Mouse (Mus musculus): ENCODE results near the gene Rnf103. TPM values are rescaled to one million over a fixed set of nuclear protein-coding genes. Genes with fewer than 3 reads are reported as not detected.
"Not testable (repeated sequence)": the region's sequence is repeated elsewhere in the genome, so short reads cannot be mapped to it uniquely, and the experiment has no call there.

Gene Rnf103
- polyA plus RNA-seq, 1 experiment from 2014 or later: 21.6 TPM

GRCm38 (mm10) chr6:71475604-71476003 is 18.1 kb upstream of the Rnf103 start:
- Histone ChIP-seq H3K4me1 (replicated peaks) (no peaks in the 10 kb centered on the region), H3K36me3 (no peaks in the 10 kb centered on the region), H3K4me2 (no peak overlapping the region), H3K9ac (no peak overlapping the region), H3K4me3 (no peak overlapping the region), H3K27me3 (replicated peaks) (no peaks in the 10 kb centered on the region), H3K9me3 (replicated peaks) (no peaks in the 10 kb centered on the region), H3K27ac (ENCODE audit: poor library complexity, severe bottlenecking) (no peak overlapping the region)
- no peak for ATAC-seq (ENCODE audit: insufficient number of reproducible peaks, low FRiP score)
- WGBS: 87% methylated on average over 3 of the region's 3 CpGs

DNA sequence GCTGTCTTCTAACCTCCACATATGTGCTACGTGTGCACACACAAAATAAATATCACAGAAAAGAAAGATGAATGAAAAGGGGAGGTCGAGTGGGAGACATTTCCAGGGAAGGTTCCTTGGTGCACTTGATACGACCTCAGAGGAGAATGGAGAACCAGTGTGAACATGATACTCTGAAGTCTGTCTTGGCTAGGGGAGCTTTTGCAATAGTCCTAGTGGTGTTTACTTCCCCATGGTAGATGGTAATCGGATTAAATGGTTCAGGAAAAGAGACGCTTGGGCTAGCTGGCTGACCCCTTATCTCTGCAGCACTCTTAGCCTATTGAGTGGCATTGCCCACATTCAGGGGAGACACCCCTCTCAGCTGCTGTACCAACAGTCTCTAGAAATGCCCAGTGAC is 16.9 kb upstream of the Rnf103 start:
- no peaks in the 10 kb centered on the region for H3K27me3 ChIP-seq (replicated peaks)
- ATAC-seq (ENCODE audit: insufficient number of reproducible peaks, low FRiP score): no peak
- no peak overlapping the region for H3K9ac ChIP-seq
- H3K4me1 ChIP-seq (replicated peaks): no peaks in the 10 kb centered on the region
- H3K36me3 ChIP-seq: no peaks in the 10 kb centered on the region
- WGBS: 57% methylated on average over 5 of the region's 5 CpGs
- H3K27ac ChIP-seq (ENCODE audit: poor library complexity, severe bottlenecking): no peak overlapping the region
- no peak overlapping the region for H3K4me2 ChIP-seq
- no peaks in the 10 kb centered on the region for H3K9me3 ChIP-seq (replicated peaks)
- H3K4me3 ChIP-seq: no peak overlapping the region

- H3K9me3 ChIP-seq (replicated peaks); H3K27ac ChIP-seq (ENCODE audit: poor library complexity, severe bottlenecking); H3K4me3 ChIP-seq; H3K27me3 ChIP-seq (replicated peaks); H3K9ac ChIP-seq; ATAC-seq (ENCODE audit: insufficient number of reproducible peaks, low FRiP score); H3K36me3 ChIP-seq; H3K4me2 ChIP-seq; H3K4me1 ChIP-seq (replicated peaks): not testable (repeated sequence)
- 96% methylated on average over 10 of the region's 10 CpGs for WGBS
Observed at GRCm38 (mm10) chr6:71478816-71479568, 14.7 kb upstream of the Rnf103 start.

- not testable (repeated sequence) for H3K4me2 ChIP-seq; H3K36me3 ChIP-seq; H3K9ac ChIP-seq; H3K9me3 ChIP-seq (replicated peaks); H3K4me3 ChIP-seq; ATAC-seq (ENCODE audit: insufficient number of reproducible peaks, low FRiP score); H3K27me3 ChIP-seq (replicated peaks); H3K27ac ChIP-seq (ENCODE audit: poor library complexity, severe bottlenecking); H3K4me1 ChIP-seq (replicated peaks)
- WGBS: 86% methylated on average over 2 of the region's 2 CpGs
Observed at GRCm38 (mm10) chr6:71479588-71479987, 14.1 kb upstream of the Rnf103 start.

DNA sequence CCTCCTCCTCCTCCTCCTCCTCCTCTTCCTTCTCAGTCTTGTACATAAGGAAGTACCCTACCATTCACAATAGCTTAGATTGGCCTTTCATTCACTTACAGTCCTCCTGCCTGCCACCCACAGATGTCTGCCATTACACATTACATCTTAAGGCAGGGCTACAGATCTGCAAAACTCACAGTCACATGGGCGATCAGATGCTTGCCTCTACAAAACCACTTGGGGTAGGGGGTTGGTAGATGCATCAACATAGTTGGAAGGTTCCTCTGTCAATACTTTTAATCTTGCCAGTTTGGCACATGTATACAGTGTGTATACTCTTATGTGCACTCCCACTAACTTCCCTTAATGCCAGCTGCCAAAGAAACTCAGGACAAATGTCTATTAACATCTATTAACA is 13.6 kb upstream of the Rnf103 start:
- Histone ChIP-seq H3K27me3 (replicated peaks) (no peaks in the 10 kb centered on the region), H3K4me1 (replicated peaks) (no peaks in the 10 kb centered on the region), H3K27ac (ENCODE audit: poor library complexity, severe bottlenecking) (no peak overlapping the region), H3K4me3 (no peak overlapping the region), H3K9me3 (replicated peaks) (no peaks in the 10 kb centered on the region), H3K9ac (no peak overlapping the region), H3K4me2 (no peak overlapping the region), H3K36me3 (no peaks in the 10 kb centered on the region)
- WGBS: 74% methylated on average over 1 of the region's 1 CpGs
- no peak for ATAC-seq (ENCODE audit: insufficient number of reproducible peaks, low FRiP score)

DNA sequence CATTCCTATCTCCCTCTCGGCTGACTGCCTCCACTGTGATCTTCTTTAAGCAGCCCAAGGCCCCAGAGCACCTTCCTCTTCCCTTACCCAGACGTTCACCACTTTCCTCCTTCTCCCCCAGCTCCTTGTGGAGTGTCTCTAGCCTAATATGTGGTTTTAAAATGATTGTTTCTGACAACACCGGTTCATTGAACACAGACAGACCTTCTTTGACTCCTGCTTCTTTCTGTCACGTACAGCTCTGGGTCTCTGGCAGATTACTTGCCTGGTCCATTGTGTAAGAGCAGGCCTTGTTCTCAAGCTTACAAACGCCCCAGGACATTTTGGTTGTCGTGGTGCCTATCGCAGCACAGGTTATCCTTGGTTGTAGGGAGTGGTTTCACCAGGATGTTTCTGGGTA is 12.6 kb upstream of the Rnf103 start:
- no peaks in the 10 kb centered on the region for H3K27me3 ChIP-seq (replicated peaks)
- no peak for ATAC-seq (ENCODE audit: insufficient number of reproducible peaks, low FRiP score)
- H3K9me3 ChIP-seq (replicated peaks): no peaks in the 10 kb centered on the region
- no peak overlapping the region for H3K9ac ChIP-seq
- no peak overlapping the region for H3K27ac ChIP-seq (ENCODE audit: poor library complexity, severe bottlenecking)
- no peak overlapping the region for H3K4me2 ChIP-seq
- 74% methylated on average over 7 of the region's 7 CpGs for WGBS
- no peaks in the 10 kb centered on the region for H3K36me3 ChIP-seq
- 0 out of 2 replicates have a peak, but pooled peaks cover 1% of the 10 kb centered on the region for H3K4me1 ChIP-seq (replicated peaks)
- no peak overlapping the region for H3K4me3 ChIP-seq

GRCm38 (mm10) chr6:71485246-71485645 is 8.4 kb upstream of the Rnf103 start:
- Histone ChIP-seq H3K4me3 (no peak overlapping the region), H3K4me1 (replicated peaks) (0 out of 2 replicates have a peak, but pooled peaks cover 3% of the 10 kb centered on the region), H3K27ac (ENCODE audit: poor library complexity, severe bottlenecking) (no peak overlapping the region), H3K36me3 (no peaks in the 10 kb centered on the region), H3K27me3 (replicated peaks) (no peaks in the 10 kb centered on the region), H3K9ac (no peak overlapping the region), H3K9me3 (replicated peaks) (no peaks in the 10 kb centered on the region), H3K4me2 (no peak overlapping the region)
- ATAC-seq (ENCODE audit: insufficient number of reproducible peaks, low FRiP score): no peak
- 76% methylated on average over 5 of the region's 5 CpGs for whole genome bisulfite sequencing

- 0 out of 2 replicates have a peak, but pooled peaks cover 3% of the 10 kb centered on the region for H3K4me1 ChIP-seq (replicated peaks)
- H3K4me2 ChIP-seq: no peak overlapping the region
- H3K9me3 ChIP-seq (replicated peaks): no peaks in the 10 kb centered on the region
- no peak for ATAC-seq (ENCODE audit: insufficient number of reproducible peaks, low FRiP score)
- H3K4me3 ChIP-seq: no peak overlapping the region
- H3K36me3 ChIP-seq: no peaks in the 10 kb centered on the region
- 71% methylated on average over 2 of the region's 2 CpGs for WGBS
- H3K27ac ChIP-seq (ENCODE audit: poor library complexity, severe bottlenecking): no peak overlapping the region
- H3K9ac ChIP-seq: no peak overlapping the region
- no peaks in the 10 kb centered on the region for H3K27me3 ChIP-seq (replicated peaks)
Observed at GRCm38 (mm10) chr6:71486226-71486625, 7.5 kb upstream of the Rnf103 start.

DNA sequence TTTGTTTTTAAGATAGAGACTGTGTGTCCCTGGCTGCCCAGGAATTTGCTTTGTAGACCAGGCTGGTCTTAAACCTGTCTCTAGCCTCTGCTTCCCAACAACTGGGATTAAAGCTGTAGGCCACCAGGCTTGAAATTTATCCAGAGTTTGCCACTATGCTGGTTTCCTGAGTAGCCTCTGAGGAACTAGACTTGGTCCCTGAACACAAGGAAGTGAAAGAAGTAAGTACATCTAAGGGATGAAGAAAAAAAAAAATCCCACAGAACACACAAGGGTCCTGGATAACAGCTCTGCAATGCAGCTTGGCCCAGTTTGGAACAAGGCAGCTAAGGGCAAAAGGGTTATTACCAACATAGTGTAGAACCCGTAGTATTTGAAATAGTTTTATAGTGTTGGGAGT is 6.8 kb upstream of the Rnf103 start:
- no peaks in the 10 kb centered on the region for H3K27me3 ChIP-seq (replicated peaks)
- no peaks in the 10 kb centered on the region for H3K9me3 ChIP-seq (replicated peaks)
- ATAC-seq (ENCODE audit: insufficient number of reproducible peaks, low FRiP score): no peak
- no peak overlapping the region for H3K27ac ChIP-seq (ENCODE audit: poor library complexity, severe bottlenecking)
- H3K9ac ChIP-seq: no peak overlapping the region
- no peaks in the 10 kb centered on the region for H3K36me3 ChIP-seq
- no peak overlapping the region for H3K4me2 ChIP-seq
- 0 out of 2 replicates have a peak, but pooled peaks cover 3% of the 10 kb centered on the region for H3K4me1 ChIP-seq (replicated peaks)
- WGBS: 69% methylated on average over 1 of the region's 1 CpGs
- no peak overlapping the region for H3K4me3 ChIP-seq

DNA sequence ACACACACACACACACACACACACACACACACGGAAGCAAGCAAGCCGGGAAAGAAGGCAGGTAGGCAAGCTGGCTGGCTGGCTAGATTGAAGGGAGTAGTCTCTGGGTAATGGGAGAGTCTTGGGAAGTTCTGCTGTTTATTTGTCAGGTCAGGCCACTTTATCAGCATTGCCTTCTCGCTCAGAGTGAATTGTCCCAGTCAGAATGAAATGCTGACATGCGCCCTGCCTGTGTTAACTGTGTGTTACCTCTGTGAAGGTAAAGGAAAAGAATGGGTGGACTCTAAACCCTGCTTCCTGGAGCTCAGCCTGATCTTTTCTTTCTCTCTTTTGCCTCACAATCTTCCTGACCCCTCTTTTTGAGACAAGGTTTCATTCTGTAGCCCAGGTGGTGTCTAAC is 5.7 kb upstream of the Rnf103 start:
- no peak for ATAC-seq (ENCODE audit: insufficient number of reproducible peaks, low FRiP score)
- 0 out of 2 replicates have a peak, but pooled peaks cover 3% of the 10 kb centered on the region for H3K4me1 ChIP-seq (replicated peaks)

GRCm38 (mm10) chr6:71492136-71492535 is 1.6 kb upstream of the Rnf103 start:
- no peak overlapping the region for H3K27ac ChIP-seq (ENCODE audit: poor library complexity, severe bottlenecking)
- no peak overlapping the region for H3K4me2 ChIP-seq
- peaks cover 2% of the 10 kb centered on the region; the same call in 1 of the 2 replicates for H3K36me3 ChIP-seq
- H3K4me3 ChIP-seq: no peak overlapping the region
- no peak for ATAC-seq (ENCODE audit: insufficient number of reproducible peaks, low FRiP score)
- peaks cover 6% of the 10 kb centered on the region for H3K4me1 ChIP-seq (replicated peaks)
- H3K9me3 ChIP-seq (replicated peaks): no peaks in the 10 kb centered on the region
- WGBS: 68% methylated on average over 4 of the region's 4 CpGs
- H3K9ac ChIP-seq: no peak overlapping the region
- H3K27me3 ChIP-seq (replicated peaks): no peaks in the 10 kb centered on the region

More for the DNA sequence above, 5.7 kb upstream of the Rnf103 start:
- no peaks in the 10 kb centered on the region for H3K9me3 ChIP-seq (replicated peaks)
- no peaks in the 10 kb centered on the region for H3K27me3 ChIP-seq (replicated peaks)
- no peaks in the 10 kb centered on the region for H3K36me3 ChIP-seq
- no peak overlapping the region for H3K4me3 ChIP-seq
- no peak overlapping the region for H3K4me2 ChIP-seq
- H3K27ac ChIP-seq (ENCODE audit: poor library complexity, severe bottlenecking): no peak overlapping the region
- H3K9ac ChIP-seq: no peak overlapping the region; the same call in 1 of the 2 replicates
- WGBS: 47% methylated on average over 3 of the region's 4 CpGs

Measured in heart, embryonic 12.5 days (tissue).